Mouse (Mus musculus) layer of hippocampus, postnatal 10 days (tissue): ENCODE results near the gene Smpd4. TPM values are rescaled to one million over a fixed set of nuclear protein-coding genes. Genes with fewer than 3 reads are reported as not detected.
A peak's percentile ranks its signal among the peaks of the same experiment; 100 is the strongest.
"Not testable (repeated sequence)": the region's sequence is repeated elsewhere in the genome, so short reads cannot be mapped to it uniquely, and the experiment has no call there.

Experiments
- DNase-seq, 2 experiments: peaks; one replicate each; pipeline ENCODE4 v3.0.0; 2021; ENCODE audit warnings: low spot score in 2 of 2
- long read RNA-seq: library from polyadenylated mRNA; stranded (forward); transcript quantifications from one replicate; pipeline ENCODE4 v2.0.0, GENCODE M21; 2023
- total RNA-seq, 2 experiments: library from RNA; stranded (reverse); gene quantifications; 2 replicates each; pipeline ENCODE4 v1.2.3; 2021

Smpd4 gene
- total RNA-seq: 10 to 100 TPM; 39.7 to 46.6 TPM
- long read RNA-seq, full-length matches to known transcripts: 5 of 16 reads
- long read RNA-seq, partial matches to known transcripts: 4 of 16 reads
- long read RNA-seq, other reads (novel, unspliced or antisense): 7 of 16 reads

DNA sequence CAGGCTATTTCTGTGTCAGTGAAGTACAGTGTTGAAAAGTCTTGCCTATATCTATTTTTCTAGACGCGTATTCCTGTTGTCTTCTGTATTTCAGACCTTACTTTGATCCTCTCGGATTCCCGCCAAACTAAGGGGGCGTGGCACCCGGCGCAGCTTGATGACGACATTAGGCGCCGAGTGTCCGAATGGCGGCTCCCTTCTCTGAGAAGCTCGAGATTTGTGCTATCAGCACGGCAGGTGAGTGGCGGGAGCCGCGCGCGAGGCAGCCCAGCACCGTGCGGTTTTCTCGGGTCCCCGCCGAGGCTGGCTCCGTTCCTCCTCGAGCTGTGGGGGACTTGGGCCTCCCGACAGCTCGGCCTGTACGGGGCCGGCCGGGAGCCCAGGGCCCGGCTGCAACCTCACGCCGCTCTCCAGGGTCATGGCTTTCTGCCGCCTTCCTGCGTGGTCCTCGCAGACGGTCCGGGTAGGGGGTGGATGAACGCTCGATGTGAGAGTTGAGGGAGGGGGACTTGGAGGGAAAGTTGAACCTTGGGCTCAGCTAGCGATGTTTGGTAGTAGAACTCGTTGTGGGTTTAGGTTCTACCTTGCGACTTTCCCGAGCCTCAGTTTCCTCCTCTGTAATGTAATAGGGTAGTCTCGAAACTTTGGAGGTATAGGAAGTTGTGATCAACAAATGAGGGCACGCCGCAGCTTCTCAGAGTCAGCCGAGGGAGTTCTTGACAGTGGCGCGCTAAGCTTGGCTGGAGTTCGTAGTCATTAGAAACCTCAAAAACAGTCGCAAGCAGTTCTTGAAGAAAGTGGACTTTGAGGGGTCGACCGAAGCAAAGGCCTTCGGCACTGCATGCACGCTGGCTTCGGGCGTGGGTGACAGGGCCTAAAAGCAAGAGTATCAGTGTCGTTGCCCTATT lies at the start of gene Smpd4:
Gene Smpd4, plus strand, starts transcription at position 157 of the 908 bp plus-strand sequence.
- peak; percentile 93 to 94 for DNase-seq

DNA sequence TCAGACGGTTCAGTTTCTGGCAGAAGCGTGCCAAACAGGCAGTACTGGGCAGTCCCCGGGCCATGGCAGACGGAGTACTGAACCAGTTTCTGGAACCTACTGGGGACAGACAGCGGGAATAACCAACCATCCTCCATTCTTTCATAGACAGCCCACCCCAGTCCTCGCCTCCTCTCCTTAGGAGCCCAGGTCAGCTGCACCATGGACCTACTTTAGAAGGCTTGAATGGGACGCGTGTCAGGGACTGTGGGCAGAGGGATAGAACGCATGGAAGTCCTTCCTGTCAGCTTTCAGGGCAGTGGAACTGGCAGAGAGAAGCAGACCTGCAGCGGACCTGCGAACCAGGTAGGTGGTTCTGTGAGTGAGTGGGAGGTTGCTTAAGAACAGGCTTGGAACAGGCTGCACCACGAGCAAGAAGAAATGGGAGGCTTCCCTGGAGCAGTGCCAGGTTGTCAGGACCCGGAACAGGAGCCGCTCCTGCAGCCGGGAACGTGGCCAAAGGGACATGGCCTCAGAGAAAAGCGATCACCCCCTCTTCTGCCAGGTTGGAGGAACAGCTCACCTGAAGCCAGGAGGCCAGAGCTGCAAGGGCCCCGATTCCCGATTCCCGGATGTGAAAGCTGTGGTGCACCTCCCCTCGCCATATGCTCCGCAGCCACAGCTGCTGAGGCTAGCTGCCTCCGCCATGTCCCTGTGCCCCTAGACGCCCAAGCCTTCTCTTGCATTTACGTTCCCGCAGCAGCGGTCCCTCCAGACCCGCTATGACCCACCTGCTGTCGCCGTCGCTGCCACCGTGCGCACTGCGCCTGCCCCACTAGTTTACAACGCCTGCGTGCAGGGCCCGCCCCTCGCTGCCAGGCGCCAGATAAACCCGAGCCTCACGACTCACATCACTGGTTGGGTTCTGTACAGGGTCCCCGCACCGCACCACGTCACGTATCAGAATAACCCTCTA lies 43.0 kb upstream of the Smpd4 start:
- DNase-seq: peak; percentile 71 to 78

DNA sequence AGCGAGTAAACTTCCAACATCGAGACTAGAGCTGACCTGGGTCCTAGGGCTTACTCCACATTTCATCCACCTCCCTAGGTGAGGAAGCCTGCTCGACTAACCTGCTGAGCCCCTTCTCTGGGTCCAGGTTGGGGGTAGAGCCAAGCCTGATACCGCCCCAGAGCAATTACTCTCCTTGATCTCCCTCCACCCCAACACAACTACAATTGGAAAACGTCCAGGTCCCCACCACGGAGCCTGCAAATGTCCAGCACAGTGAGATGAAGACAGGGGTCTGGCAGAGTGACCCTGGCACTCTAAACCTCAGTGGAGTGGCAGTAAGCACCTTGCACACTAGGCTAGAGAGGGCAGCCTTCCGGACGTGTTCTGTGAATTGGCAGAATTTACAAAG lies 42.3 kb upstream of the Smpd4 start:
- no peak for DNase-seq

GRCm38 (mm10) chr16:17583064-17583463 lies 36.1 kb upstream of the Smpd4 start, which contains the start of gene Slc7a4:
Gene Slc7a4, minus strand, starts transcription at chr16:17583214.
- no peak for DNase-seq

DNA sequence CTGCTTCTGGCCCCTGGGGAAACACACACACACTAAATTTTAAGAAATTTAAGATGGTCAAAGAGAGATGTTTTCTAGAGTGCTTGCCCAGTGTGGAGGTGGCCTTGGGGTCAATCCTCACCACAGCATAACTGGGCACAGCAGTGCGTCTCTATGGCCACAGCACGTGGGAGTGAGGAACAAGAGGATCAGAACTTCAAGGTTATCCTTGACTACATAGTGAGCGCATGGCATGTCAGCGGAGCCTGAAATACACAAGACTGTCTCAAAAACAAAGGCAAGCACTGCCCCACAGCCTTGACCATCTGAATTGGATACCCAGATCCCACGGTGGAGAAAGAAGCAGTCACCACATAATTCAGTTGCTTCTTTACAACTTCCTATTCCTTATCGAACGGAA lies 34.6 kb upstream of the Smpd4 start:
- DNase-seq: no peak

- DNase-seq: no peak
Measured at GRCm38 (mm10) chr16:17590731-17591130, 28.4 kb upstream of the Smpd4 start.

DNA sequence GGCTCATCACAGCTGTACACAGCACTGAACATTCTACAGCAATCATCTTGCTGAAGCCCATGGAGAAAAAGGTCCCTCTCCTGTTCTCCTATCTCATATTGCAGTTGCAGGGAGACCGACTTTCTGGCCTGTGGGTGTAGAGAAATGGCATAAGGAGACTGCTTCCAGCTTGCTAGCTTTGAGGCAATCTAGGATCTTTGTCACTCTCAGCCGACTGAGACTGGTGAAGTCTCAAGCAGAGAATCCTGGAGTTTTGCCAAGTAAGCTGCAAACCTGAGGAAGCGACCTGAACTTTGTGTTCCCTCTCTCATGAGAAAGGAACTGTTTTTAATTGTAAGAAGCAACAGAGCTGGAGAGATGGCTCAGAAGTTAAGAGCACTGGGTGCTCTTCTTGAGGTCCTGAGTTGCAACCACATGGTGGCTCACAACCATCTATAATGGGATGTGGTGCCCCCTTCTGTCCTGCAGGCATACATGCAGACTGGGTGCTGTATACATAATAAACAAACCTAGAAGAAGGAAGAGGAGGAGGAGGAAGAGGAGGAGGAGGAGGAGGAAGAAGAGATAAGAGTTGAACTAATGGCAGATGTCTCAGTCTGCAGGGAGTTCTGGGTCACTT lies 18.1 kb upstream of the Smpd4 start:
- DNase-seq: no peak

DNA sequence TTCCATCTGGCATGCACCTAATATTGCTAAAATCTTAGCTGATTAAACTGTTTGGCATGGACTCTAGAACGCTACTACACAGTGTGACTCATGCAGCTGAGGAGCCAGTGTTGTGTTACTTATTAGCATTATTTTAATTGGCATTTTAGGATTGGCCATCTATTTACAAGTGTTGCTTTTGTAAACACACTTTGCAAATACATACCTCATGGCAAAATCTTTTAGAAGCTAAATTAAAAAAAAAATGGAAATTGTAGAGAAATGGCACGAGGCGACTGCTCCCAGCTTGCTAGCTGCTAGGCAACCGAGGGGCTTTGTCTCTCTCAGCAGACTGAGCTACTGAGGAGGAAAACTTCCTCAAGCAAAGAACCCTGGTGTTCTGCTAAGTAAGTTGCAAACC lies 14.2 kb upstream of the Smpd4 start:
- DNase-seq: no peak

GRCm38 (mm10) chr16:17605684-17606083 lies 13.5 kb upstream of the Smpd4 start:
- DNase-seq: no peak

- no peak for DNase-seq
Measured at GRCm38 (mm10) chr16:17611383-17611782, 7.8 kb upstream of the Smpd4 start.

DNA sequence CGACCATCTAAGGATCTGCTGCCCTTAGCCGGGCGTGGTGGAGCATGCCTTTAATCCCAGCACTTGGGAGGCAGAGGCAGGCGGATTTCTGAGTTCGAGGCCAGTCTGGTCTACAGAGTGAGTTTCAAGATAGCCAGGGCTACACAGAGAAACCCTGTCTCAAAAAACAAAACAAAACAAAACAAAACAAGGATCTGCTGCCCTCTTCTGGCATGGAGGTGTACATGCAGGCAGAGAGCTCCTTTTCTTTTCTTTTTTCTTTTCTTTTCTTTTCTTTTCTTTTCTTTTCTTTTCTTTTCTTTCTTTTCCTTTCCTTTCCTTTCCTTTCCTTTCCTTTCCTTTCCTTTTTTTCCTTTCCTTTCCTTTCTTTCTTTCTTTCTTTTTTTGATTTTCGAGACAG lies 4.4 kb upstream of the Smpd4 start:
- not testable (repeated sequence) for DNase-seq

DNA sequence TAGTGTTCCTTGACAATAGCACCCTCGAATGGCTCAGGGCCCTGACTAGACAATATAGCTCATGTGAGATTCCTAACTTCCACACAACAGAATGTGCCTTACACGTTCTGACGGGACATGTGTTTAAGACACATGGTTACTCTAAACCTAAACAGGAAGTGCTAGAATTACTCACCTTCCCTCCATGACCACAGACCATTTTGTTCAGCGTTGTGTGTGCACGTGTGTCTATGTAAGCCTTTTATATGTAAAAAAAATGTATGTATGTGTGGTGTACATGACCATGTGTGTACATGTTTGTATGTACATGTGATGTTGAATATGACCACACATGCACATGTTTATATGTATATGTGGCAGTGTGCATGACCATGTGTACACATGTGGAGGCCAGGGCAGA lies 2.9 kb upstream of the Smpd4 start:
- DNase-seq: no peak

DNA sequence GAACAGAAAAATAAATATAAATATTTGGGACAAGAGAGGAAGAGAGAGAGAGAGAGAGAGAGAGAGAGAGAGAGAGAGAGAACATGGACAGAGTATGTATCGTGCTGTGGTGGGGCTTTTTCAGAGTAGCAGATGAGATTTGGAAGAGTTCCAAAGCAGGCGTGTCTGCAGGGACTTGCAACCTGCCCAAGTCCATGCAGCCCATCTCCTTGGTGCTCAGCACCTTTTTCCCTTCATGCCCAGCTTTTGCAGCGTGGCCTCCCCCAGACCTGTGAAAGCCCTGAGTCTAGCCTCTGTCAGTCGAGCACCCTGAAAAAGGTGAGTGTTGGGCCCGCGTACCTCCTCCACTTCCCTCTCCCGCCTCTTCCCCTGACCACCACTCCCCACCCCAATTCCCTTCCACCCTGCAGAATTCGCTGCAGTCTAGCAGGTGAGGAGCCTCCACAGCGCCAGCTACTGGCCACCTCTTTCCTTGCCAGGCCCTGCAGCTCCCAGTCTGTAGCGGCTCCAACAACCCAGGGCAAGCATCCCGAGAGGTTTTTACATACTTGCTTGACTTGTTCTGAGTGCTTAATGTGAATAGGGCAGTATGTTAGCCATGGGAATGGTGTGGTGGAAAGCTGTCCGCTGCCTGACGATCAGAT lies 1.1 kb upstream of the Smpd4 start:
- DNase-seq: peak; percentile 46 to 65

DNA sequence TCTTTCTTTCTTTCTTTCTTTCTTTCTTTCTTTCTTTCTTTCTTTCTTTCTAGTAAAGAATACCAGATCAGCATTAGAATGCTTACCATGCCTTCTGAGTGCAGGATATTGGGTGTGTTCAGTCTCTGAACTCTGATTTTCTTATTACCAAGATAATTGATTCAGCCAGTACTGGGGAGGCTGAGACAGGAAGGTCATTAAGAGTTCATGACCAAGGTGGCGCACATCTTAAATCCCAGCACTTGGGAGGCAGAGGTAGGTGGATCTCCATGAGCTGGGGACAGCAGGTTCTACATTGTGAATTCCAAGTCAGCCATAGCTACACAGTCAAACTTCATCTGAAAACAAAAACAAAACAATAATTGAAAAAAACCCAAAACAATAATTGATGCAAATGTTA lies 2.8 kb downstream of the Smpd4 start:
- no peak for DNase-seq

GRCm38 (mm10) chr16:17625488-17626268 lies 6.5 kb downstream of the Smpd4 start:
- DNase-seq: no peak

GRCm38 (mm10) chr16:17626269-17626555 lies 7.1 kb downstream of the Smpd4 start:
- DNase-seq: no peak

GRCm38 (mm10) chr16:17632580-17632979 lies 13.4 kb downstream of the Smpd4 start:
- no peak for DNase-seq

- DNase-seq: no peak
Measured at GRCm38 (mm10) chr16:17633481-17634181, 14.5 kb downstream of the Smpd4 start.

DNA sequence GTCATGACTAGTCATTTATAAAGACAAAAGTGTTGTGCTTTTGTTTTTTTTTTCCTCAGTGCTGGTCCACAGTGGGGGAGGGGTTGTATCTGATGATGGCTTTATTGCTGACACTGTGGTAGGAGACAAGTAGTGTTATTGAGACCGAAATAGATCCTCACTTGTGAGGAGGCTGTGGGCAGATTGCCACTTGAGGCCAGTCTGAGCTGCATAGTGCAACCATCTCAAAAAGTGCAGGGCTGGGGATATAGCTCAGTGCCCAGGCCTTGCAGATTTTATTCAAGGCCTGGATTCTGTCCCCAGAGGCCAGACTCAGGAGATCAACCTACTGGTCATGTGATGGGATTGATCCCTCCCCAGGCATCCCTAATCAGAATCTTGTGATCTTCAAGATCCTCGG lies 17.8 kb downstream of the Smpd4 start:
- no peak for DNase-seq
